Mouse (Mus musculus) embryonic facial prominence, embryonic 15.5 days (tissue): ENCODE data around the gene Tubd1. TPM values are rescaled to one million over a fixed set of nuclear protein-coding genes. Genes with fewer than 3 reads are reported as not detected.

Experiments
- ATAC-seq: fragments of 200-750 bp; cut with Nextera tagmentation; 2 replicates; pipeline ENCODE4 v1.8.0; 2017; ENCODE audit warnings: low read depth, moderate TSS enrichment; ENCODE audit not compliant: insufficient number of reproducible peaks, low FRiP score, low TSS enrichment
- H3K27ac ChIP-seq: fragments of 300-500 bp; sonication (generic); replicated peaks from 2 replicates; pipeline ENCODE4 v1.5.1; 2015; ENCODE audit warnings: mild to moderate bottlenecking, inconsistent platforms
- H3K27me3 ChIP-seq: fragments of 300-500 bp; sonication (generic); 2 replicates; pipeline ENCODE4 v1.6.1; 2015; ENCODE audit warnings: inconsistent platforms
- H3K36me3 ChIP-seq: fragments of 300-500 bp; sonication (generic); 2 replicates; pipeline ENCODE4 v1.6.1; 2015; ENCODE audit warnings: mild to moderate bottlenecking, inconsistent platforms
- H3K4me1 ChIP-seq: fragments of 300-500 bp; sonication (generic); 2 replicates; pipeline ENCODE4 v1.6.1; 2015; ENCODE audit warnings: inconsistent platforms
- H3K4me2 ChIP-seq: fragments of 300-500 bp; sonication (generic); replicated peaks from 2 replicates; pipeline ENCODE4 v1.6.1; 2015; ENCODE audit warnings: mild to moderate bottlenecking, inconsistent platforms
- H3K4me3 ChIP-seq: fragments of 300-500 bp; sonication (generic); replicated peaks from 2 replicates; pipeline ENCODE4 v1.5.1; 2015; ENCODE audit warnings: mild to moderate bottlenecking, inconsistent platforms
- H3K9ac ChIP-seq: fragments of 300-500 bp; sonication (generic); 2 replicates; pipeline ENCODE4 v1.6.1; 2015; ENCODE audit warnings: inconsistent platforms
- H3K9me3 ChIP-seq: fragments of 300-500 bp; sonication (generic); replicated peaks from 2 replicates; pipeline ENCODE4 v1.6.1; 2016; ENCODE audit warnings: inconsistent platforms
- WGBS: fragments of 180-500 bp; shearing (Covaris S2); methylation state at CpG from one replicate; pipeline ENCODE4 v1.1.7; 2015; 5-methylcytosine and 5-hydroxymethylcytosine counted together
- polyA plus RNA-seq: library from polyadenylated mRNA; unstranded; fragments of >200 nt; fragmentation: Nextera tagmentation; extraction: Ambion mirVana; gene quantifications from 2 replicates; pipeline ENCODE4 v1.2.1, GENCODE M21; 2015

Gene Tubd1
- polyA plus RNA-seq, 1 experiment from 2014 or later = 11.3 TPM

DNA sequence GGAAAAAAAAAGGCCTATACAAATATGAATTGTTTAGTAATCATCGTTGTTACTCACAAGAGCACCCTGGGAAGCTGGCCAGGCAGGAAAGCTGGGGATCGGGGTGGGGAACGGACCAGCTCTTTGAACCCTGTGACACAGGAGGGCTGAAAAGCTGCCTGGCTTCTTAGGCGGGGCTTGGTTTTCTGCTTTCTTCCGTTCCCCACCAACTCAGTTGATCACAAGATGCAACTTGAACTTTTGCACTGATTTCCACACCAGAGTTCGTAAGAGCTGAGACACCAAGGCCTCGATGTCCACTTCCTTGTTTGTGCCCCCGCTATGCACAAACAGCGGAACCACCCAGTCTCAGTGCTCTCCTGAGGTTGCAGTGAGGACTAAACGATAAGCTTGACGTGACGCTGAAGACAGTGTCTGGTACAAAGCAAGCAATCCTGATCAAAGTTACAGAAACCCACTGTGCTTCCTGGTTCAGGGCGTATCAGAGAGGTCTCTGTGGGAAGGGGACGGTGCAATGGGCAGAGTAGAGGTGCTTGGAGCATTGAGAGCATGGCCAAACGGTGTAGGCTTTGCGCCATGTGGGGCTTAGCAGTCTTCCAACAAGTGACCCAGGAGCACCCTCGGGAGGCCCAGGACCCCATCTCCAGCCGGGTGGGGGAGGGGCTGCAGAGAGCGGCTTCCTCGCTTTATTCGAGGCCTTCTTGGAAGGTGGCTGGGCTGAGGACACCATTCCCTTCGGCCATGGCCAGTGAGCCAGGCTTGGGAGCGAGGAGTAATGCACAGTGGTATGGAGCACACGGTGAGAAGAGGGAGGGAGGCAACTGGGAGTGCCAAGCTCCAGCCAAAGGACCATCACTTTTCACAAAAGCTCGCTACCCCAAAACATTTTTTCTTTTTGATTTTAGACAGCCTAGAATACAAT is 34.3 kb downstream of the Tubd1 start:
- H3K4me3 ChIP-seq = no peak overlapping the region
- 69% methylated on average over 25 of the region's 25 CpGs for WGBS
- ATAC-seq = 0 out of 2 replicates have a peak, but pooled peaks have one; percentile 36

DNA sequence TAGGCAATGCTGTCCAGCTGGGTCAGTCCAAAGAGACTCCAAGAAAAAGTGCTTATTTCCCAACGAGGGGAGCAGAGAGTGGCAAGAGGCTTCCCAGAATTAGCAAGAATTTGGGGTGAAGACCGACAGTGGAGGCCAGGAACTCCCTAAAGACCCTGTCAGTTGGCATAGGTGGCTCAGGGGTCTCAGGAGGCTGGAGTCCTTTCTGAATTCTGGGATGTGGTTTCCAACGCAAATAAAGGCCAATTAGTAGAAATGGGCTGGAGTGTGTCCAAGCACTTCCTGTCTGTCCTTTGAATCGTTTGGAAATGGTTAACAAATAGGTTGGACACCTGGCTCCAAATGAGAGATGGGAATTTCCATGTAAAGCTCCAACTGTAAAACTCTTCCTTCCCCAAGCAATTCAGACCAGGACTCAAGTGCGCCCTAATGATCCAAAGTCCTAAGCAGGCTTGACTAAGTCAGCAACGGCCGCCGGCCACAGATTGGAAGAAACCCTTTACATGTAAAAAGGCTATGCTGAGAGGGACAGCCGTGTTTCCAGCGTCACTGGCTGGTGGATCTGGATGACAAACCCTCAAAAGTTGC is 35.0 kb downstream of the Tubd1 start:
- Histone ChIP-seq H3K9ac (no peak overlapping the region), H3K4me2 (no peak overlapping the region), H3K27me3 (no peaks in the 10 kb centered on the region), H3K9me3 (no peaks in the 10 kb centered on the region), H3K4me3 (no peak overlapping the region), H3K36me3 (no peaks in the 10 kb centered on the region), H3K4me1 (peaks cover 26% of the 10 kb centered on the region), H3K27ac (no peak overlapping the region; the same call in 1 of the 2 replicates)
- no peak for ATAC-seq
- 75% methylated on average over 10 of the region's 10 CpGs for WGBS

More for the DNA sequence above, 34.3 kb downstream of the Tubd1 start:
- peak overlapping the region; percentile 51 for H3K27ac ChIP-seq
- H3K9ac ChIP-seq = no peak overlapping the region
- H3K9me3 ChIP-seq = no peaks in the 10 kb centered on the region
- H3K27me3 ChIP-seq = no peaks in the 10 kb centered on the region
- H3K4me2 ChIP-seq = no peak overlapping the region
- H3K4me1 ChIP-seq = peaks cover 26% of the 10 kb centered on the region
- H3K36me3 ChIP-seq = no peaks in the 10 kb centered on the region

DNA sequence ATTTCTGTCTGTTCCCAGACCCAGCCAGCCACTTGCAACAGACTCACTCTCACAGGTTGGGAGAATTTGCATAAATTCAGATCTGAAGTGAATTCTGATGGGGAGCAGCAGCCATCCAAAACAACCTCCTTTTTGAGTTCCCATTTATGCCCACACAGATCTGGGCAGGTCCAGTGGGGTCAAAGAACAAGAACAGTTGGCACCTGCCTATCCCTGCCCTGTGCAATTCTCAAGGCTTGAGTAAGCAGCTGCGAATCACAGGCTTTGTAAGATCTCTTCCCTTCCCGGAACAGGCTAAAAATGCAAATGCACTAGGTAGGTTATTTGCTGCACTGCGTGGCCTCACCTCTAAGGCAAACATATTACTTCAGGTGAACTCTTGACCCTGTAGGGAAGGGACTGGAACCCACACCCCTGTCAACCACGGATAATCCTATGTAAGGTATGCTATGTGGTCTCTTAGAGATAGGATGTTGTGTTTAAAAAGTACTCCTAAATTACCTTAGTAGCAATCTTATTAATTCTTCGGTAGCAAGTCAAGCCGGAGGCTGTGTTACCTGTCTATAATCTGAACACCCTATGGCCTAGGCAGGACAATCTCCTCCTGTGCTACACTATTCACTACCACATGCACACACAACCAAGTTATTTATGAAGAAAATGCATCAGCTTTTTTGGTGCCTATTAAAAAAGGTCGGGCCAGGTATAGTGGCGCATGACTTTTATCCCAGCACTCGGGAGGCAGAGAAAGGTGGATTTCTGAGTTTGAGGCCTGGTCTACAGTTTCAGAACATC is 35.7 kb downstream of the Tubd1 start:
- Histone ChIP-seq H3K4me2 (no peak overlapping the region), H3K4me3 (no peak overlapping the region), H3K9ac (no peak overlapping the region), H3K4me1 (peaks cover 26% of the 10 kb centered on the region), H3K27me3 (no peaks in the 10 kb centered on the region), H3K9me3 (no peaks in the 10 kb centered on the region), H3K36me3 (no peaks in the 10 kb centered on the region), H3K27ac (peak overlapping the region; percentile 18; the same call in 1 of the 2 replicates)
- ATAC-seq = no peak
- 73% methylated on average over 9 of the region's 9 CpGs for WGBS

DNA sequence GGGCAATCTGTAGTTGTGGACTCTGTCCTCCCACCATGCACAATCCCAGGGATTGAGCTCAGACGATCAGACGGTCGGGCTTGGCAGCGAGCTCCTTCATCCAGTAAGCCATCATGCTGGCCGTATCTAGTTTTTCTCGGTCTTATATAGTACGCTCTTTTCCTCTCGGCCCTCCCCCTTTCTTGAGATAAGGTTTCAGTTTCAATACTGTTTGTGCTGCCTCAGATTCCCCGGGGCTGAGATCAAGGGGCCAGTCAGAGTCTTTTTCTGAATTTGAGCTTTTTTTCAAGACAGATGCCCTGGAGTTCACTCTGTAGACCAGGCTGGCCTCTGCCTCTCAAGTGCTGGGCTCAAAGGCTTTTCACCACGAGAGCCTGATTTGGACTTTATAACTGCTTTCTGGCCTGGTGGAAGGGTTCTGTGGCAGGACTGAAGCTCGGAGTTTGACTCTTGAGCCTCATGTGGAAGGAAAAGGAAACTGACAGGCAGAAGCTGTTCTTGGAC is 36.5 kb downstream of the Tubd1 start:
- Histone ChIP-seq H3K4me2 (no peak overlapping the region), H3K27me3 (no peaks in the 10 kb centered on the region), H3K4me1 (peaks cover 26% of the 10 kb centered on the region), H3K9me3 (no peaks in the 10 kb centered on the region), H3K4me3 (no peak overlapping the region), H3K9ac (no peak overlapping the region), H3K36me3 (no peaks in the 10 kb centered on the region), H3K27ac (peak overlapping the region; percentile 35; the same call in 1 of the 2 replicates)
- ATAC-seq = no peak
- 22% methylated on average over 11 of the region's 11 CpGs for WGBS

DNA sequence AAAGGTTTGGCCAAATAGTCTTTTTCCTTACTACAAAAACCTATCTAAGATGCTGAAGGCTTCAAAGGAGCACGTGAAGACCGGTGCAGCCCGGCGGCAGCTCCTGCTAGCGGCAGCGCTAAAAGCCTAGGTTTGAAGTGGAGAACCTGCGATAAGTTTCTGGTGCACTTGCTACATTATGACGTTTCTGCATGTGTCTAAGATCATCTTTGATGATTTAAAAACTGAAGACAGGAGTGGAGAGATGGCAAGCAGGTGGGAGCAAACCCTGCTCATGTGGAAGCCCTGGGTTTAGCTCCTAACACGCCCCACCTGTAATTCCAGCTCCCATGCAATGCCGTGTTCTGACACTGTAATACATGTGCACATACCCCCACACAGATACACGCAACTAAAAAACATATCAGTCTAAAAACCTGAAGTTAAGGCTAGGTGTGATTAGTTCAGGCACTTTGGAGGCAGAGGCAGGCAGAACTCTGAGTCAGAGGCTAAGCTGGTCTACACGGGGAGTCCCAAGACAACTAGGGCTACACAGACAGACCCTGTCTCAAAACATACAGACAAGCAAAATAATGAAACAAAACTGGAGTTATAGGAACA is 37.3 kb downstream of the Tubd1 start:
- no peaks in the 10 kb centered on the region for H3K27me3 ChIP-seq
- H3K9ac ChIP-seq = no peak overlapping the region
- no peak overlapping the region for H3K27ac ChIP-seq
- peaks cover 27% of the 10 kb centered on the region for H3K4me1 ChIP-seq
- no peaks in the 10 kb centered on the region for H3K9me3 ChIP-seq
- no peak overlapping the region for H3K4me3 ChIP-seq
- no peaks in the 10 kb centered on the region for H3K36me3 ChIP-seq
- ATAC-seq = no peak
- WGBS = 87% methylated on average over 12 of the region's 12 CpGs
- no peak overlapping the region for H3K4me2 ChIP-seq

DNA sequence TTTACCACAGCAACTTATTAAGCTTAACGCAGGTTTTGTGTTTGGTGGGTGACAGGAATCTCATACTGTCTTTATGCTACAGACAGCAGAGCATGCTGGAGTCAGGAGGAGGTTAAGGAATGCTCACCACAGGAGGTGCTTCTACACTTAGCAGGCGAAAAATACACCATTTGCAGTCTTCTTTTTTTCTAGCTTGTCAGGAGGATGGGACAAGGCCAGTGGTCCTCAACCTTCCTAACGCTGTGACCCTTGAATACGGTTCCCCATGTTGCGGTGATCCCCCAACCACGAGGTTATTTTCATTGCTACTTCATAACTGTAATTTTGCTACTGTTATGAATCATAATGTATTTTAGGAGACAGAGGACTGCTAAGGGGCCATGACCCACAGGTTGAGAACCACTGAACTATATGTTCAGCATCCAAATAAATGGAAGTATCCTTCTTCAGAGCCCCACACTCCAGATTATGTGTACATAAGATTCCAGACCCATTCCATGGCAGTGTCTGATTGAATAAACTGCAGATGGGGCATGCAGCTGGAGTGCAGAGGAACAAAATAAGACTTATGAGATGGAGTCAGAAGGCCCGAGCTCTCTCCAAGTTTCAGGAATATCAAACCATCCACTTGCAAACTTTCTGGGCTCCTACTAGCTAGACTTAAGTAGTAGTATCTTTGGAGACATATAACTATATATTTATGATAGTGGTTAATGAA is 37.9 kb downstream of the Tubd1 start:
- Histone ChIP-seq H3K4me2 (no peak overlapping the region), H3K36me3 (no peaks in the 10 kb centered on the region), H3K27ac (no peak overlapping the region), H3K4me3 (no peak overlapping the region), H3K27me3 (no peaks in the 10 kb centered on the region), H3K4me1 (peaks cover 28% of the 10 kb centered on the region), H3K9ac (no peak overlapping the region), H3K9me3 (no peaks in the 10 kb centered on the region)
- 84% methylated on average over 7 of the region's 7 CpGs for WGBS
- no peak for ATAC-seq

DNA sequence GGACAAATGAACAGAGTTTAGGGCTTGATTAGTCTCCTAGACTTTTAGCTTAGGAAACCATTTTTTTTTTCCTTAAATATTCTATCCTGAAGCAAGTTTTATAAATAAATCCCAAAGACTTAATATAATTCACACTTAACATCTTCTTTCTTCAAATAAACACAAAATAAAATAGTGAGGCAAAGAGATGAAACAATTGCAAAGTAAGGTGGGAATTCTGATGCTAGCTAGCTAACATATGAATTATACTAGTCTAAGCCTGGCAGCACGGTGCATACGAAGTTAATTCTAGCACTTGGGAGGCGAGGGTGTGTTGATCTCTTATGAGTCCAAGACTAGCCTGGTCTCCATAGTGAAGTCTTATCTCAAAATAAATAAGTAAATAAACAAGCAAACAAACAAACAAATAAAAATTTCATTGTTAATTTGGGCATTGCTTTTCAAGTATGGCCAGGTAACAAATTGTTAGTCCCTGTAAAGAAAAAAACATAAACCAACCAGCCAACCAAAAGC is 38.6 kb downstream of the Tubd1 start:
- 88% methylated on average over 3 of the region's 3 CpGs for WGBS
- Histone ChIP-seq H3K9ac (no peak overlapping the region), H3K4me1 (peaks cover 31% of the 10 kb centered on the region), H3K27ac (no peak overlapping the region), H3K27me3 (no peaks in the 10 kb centered on the region), H3K9me3 (no peaks in the 10 kb centered on the region), H3K36me3 (no peaks in the 10 kb centered on the region), H3K4me3 (no peak overlapping the region), H3K4me2 (no peak overlapping the region)
- ATAC-seq = no peak

DNA sequence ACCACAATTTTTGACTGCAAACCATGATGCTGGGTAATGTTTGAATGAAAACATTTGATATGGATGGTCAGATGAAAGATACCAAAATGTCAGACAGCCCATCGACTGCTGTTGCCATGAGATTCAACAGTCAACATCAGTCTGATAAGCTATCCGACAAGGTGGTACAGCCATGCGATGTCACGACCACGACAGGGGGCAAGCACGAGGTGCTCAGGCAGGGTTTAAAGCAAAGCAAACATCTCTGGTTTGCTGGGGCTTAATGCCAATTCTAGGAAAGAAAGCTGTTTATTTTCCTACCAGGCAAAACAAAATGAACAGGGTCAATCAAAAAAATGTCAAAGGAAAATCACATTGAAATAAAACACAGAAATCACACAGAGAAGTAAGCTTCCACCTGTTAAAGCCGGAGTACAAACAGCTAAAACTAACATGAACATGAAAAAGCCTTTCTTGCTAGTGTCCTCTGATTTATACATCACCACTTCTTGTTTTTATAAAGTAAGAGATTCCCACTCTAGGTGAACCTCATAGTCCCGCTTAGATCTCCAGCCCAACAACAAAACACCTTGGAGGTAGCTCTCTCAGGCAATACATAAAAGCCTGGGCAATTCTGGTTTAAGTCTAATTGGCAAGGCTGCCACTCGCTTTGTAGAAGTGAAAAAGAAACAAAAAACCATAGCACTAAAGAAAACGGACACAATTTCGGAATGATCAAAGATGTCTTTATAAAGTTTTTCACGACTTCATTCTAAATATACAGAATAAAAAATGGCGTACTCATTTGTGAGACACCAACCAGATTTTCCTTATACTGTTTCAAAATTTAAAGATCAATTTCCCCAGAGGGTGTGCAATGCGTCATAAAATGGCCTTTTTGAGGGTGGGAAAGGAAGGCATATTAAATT is 39.5 kb downstream of the Tubd1 start:
- WGBS = 86% methylated on average over 14 of the region's 14 CpGs
- H3K4me1 ChIP-seq = peaks cover 23% of the 10 kb centered on the region
- no peak overlapping the region for H3K27ac ChIP-seq
- ATAC-seq = no peak
- H3K36me3 ChIP-seq = no peaks in the 10 kb centered on the region
- no peak overlapping the region for H3K9ac ChIP-seq
- no peak overlapping the region for H3K4me2 ChIP-seq
- H3K4me3 ChIP-seq = no peak overlapping the region
- no peaks in the 10 kb centered on the region for H3K9me3 ChIP-seq
- no peaks in the 10 kb centered on the region for H3K27me3 ChIP-seq

DNA sequence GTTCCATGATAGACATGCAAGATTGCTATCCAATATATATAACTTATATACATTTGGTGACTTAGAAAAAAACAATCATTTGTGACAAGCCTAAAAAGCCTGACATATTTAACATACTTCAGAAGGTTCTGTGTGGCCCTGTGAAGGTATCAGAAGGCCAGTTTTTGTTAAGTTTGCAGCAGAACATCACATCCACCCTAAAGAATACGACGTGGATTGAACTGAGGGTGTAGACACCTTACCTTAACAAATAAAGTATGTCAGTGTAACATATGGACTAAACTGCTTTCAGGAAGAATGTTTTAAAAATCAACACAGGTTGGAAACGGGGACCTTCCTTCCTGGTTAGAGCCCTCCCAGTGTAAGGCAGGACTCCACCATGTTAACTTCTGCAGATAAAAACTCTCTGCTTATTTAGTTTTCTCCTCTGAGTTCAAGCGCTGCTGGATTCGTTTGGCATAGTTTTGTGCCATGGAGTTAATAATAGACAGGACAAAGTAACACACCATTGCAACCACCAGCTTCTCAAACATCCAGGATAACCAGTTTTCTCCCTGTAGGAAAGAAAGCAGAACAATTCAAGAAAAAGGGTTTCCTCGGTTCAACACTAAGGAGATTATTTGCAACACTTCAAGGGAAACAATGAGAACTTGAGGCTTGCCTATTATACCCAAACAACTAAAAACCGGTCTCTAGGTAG is 40.3 kb downstream of the Tubd1 start:
- peak overlapping the region; percentile 44 for H3K27ac ChIP-seq

More for the DNA sequence above, 40.3 kb downstream of the Tubd1 start:
- H3K4me1 ChIP-seq = peaks cover 17% of the 10 kb centered on the region
- no peak for ATAC-seq
- H3K9me3 ChIP-seq = no peaks in the 10 kb centered on the region
- H3K4me3 ChIP-seq = peak overlapping the region; percentile 37; the same call in 1 of the 2 replicates
- no peaks in the 10 kb centered on the region for H3K36me3 ChIP-seq
- no peak overlapping the region for H3K9ac ChIP-seq
- no peaks in the 10 kb centered on the region for H3K27me3 ChIP-seq
- peak overlapping the region; percentile 21; the same call in 1 of the 2 replicates for H3K4me2 ChIP-seq
- 69% methylated on average over 7 of the region's 7 CpGs for WGBS
